Mouse (Mus musculus) kidney, postnatal 10 days (tissue): ENCODE data around the gene Hist2h3c1.
"Not testable (repeated sequence)": the region's sequence is repeated elsewhere in the genome, so short reads cannot be mapped to it uniquely, and the experiment has no call there.

ENCODE experiments used
- DNase-seq: peaks from one replicate; pipeline ENCODE4 v3.0.0; 2021; ENCODE audit warnings: mixed read lengths

Hist2h3c1 gene

DNA sequence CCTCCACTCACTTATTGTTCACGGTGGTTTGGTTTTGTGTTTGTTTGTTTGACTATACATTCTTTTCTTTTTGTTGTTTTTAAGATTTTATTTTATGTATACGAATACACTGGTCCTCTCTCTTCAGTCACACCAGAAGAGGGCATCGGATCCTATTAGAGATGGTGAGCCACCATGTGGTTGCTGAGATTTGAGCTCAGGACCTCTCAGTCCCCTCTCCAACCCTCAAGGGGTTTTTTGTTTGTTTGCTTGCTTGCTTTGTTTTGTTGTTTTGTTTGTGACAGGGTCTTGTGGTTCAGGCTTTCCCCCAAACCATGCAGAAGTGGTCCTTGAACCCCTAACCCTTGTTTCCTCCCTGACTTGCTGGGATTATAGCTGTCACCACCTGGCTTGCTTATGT is 15.1 kb downstream of the Hist2h3c1 start:
- no peak for DNase-seq

DNA sequence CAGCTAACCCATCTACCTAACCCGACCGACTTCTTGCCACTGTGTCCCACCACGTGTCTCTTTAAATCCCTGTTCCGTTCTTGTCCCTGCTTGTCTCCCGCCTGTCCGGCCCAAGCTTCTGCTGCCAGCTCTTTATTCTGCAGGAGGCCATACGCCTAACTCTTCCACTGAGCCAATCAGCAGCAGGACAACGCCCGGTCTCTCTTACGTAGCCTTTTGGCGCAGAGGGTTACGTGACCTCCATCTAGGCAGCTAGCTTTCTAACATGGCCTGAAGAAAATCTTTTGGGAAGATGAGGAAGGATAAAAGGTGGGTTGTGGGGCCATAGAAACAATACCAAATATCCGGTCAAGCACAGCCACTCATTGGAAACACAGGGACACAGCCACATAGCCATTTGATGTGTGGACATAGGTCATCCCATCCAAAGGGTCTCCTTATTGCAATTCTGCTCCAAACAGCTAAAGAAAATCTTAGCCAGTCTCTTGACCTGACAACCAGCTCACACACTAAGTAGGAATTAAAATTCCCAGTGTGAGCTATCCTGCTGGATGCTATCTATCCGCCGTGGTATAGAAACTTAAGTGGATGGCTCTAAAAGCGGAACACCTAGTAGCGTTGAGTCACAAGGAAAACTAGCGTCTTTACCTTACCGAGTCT is 15.9 kb downstream of the Hist2h3c1 start:
- peak; percentile 86 for DNase-seq

- peak; percentile 95 for DNase-seq
Observed at GRCm38 (mm10) chr3:96262979-96263550, 16.6 kb downstream of the Hist2h3c1 start, which contains the start of gene Hist2h4. Gene Hist2h4, minus strand, starts transcription at chr3:96263311.

GRCm38 (mm10) chr3:96263558-96264403 is 17.3 kb downstream of the Hist2h3c1 start:
- peak; percentile 62 for DNase-seq

DNA sequence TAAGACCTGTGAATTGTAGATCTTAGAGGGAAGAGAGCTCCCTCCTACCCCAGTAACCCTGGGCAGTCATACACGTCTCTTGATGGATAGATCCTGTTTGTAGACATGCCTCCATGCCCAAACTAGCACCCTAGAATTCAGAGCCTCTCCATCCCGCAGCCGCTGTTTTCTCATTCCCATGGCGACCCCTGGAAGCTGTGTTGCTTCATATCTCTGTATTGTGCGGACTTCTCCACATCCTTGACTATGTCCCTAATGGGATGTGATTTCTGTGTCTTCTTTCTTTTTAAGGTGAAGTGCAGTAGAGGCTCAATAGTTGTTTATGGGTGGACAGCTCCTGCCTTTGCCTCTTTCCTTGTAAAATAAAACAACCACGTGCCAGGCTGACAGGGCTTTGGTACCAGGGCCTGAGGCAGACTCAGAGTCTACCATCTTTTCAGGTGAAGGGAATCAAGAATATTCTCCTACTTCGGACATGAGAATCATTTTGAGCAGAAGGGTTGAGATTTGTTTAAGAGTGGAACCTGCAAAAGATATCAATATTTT is 18.0 kb downstream of the Hist2h3c1 start:
- no peak for DNase-seq

GRCm38 (mm10) chr3:96266132-96266710 is 19.7 kb downstream of the Hist2h3c1 start:
- no peak for DNase-seq

DNA sequence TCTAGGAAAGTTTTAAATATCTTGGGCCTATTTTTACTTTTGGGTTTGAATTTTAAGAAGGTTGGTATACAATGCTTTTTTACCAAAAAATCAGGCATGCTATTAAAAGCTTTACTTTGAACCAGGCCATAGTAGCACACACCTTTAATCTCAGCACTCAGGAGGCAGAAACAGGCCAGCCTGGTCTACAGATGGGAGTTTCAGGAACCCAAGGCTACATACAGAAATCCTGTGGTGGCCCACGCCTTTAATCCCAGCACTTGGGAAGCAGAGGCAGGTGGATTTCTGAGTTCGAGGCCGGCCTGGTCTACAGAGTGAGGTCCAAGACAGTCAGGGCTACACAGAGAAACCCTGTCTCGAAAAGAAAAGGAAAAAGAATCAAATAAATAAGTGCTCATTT is 21.1 kb downstream of the Hist2h3c1 start:
- no peak for DNase-seq

DNA sequence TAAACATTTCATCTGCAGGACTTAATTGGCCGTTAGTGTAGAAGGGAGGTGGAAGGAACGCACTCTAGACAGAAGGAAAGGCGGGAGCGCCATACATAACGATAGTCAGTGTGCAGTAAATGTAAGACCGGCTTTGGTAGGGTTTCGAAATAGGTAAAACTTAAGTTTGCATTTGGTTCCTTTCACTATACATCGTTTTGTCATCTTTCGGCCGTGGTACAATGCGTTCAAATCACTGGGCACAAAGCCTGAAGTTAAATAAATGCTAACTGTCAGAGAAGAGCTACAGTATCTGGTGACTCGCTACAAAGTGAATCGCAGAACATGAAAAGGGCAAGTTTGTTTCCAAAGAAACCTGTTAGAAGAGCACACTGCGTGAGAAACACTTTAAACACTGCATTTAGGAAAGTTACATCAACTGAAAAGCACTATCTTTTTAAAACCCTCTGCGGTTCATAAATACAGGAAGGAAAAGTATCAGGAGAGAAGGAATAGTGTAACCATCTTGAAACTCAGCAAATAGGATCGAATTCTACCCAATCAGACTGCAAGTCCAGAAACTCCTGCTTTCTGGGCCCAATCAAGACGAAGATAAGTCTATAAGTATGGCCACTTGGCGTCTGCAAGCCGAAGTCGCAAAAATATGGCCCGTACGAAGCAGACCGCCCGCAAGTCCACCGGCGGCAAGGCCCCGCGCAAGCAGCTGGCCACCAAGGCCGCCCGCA is 21.7 kb downstream of the Hist2h3c1 start, which contains the start of gene Hist2h3b:
Gene Hist2h3b, plus strand, starts transcription at position 604 of the 725 bp plus-strand sequence.
- DNase-seq, result peak; percentile 86

GRCm38 (mm10) chr3:96268776-96269378 is 22.4 kb downstream of the Hist2h3c1 start:
- not testable (repeated sequence) for DNase-seq

DNA sequence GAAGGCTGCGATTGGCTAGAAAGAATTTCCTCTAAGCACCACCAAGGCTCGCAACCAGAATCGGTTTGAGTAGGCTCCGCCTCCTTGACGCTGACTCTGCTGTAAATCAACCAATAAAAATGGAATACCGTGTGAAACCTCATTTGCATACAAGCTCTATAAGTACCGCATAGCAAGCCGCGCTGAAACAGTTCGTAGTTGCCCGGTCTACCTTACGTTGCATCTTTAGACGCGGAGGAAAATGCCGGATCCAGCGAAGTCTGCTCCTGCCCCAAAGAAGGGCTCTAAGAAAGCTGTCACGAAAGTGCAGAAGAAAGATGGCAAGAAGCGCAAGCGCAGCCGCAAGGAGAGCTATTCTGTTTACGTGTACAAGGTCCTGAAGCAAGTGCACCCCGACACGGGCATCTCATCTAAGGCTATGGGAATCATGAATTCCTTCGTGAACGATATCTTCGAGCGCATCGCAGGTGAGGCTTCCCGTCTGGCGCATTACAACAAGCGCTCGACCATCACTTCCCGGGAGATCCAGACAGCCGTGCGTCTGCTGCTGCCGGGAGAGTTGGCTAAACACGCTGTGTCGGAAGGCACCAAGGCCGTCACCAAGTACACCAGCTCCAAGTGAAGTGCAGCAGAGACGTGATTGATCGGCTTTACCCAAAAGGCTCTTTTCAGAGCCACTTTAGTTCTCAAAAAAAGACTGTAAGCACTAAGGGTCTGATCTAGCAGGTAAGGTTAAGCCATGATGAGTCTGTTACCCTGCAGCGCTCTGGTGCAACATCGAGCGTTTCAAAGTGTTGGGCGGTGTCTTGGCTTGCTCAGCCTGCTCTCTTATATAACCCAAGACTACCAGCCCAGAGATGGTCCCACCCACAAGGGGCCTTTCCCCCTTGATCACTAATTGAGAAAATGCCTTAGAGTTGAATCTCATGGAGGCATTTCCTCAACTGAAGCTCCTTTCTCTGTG is 23.3 kb downstream of the Hist2h3c1 start, which contains the start of gene Hist2h2bb:
Gene Hist2h2bb, plus strand, starts transcription at position 242 of the 964 bp plus-strand sequence.
- DNase-seq, result peak; percentile 93

- no peak for DNase-seq
Observed at GRCm38 (mm10) chr3:96273591-96274465, 27.3 kb downstream of the Hist2h3c1 start.

GRCm38 (mm10) chr3:96277428-96277799 is 30.9 kb downstream of the Hist2h3c1 start:
- peak; percentile 62 for DNase-seq

DNA sequence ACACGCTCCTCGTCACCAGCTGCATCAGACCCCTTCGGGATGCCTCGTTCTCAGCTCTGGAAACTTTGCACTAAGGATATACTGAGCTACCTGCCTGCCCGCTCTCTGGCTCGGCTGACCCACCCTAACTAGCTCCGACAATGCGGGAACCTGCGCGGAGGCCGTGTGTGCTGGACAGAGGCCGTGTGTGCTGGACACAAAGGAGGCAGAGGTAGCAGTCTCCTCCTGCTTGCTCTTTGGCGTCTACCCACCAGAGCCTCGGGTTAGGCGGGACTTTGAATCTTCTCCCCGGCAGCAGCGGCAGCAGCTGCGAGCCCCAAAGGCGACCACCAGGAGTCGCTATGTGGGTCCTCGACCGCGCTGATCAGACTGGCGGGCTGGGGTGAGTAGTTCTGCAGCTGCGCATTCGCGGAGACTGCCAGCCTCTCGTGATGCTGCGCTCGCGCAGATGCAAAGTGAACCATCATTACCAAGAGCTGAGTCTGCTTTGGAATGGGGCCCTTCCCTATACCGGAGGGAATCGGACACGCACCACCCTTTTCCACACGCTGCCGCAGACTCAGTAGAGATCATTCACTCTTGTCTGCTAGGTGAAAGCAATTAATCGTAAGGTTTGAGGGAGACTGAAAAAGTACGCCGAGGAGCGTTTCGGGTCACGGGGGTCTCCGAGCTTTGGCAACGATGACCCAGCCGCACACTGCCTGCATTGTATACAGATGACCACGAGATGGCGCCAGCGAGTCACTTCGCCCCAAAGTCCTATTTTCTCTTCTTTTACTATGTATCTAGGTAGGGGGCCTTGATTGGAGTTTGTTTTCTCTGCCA is 31.5 kb downstream of the Hist2h3c1 start:
- DNase-seq, result peak; percentile 95

DNA sequence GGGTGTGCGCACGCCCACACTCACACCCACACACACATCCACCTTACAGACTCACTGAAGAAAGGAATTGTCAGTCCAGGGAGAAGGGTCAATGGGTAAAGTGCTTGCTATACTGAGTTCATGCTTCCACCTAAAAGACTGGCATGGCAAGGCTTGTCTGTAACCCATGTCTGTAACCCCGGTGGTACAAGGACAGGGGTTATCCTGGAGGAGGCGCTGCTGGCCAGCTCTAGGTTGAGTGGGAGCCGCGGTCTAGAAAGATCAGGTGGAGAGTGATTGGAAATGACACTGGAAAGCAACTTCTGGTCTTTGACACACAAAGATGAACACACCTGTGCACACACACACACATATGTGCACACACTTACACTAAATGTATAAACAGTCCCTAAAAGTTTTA is 34.2 kb downstream of the Hist2h3c1 start:
- no peak for DNase-seq

- DNase-seq, result peak; percentile 51
Observed at GRCm38 (mm10) chr3:96284457-96284856, 38.0 kb downstream of the Hist2h3c1 start.

DNA sequence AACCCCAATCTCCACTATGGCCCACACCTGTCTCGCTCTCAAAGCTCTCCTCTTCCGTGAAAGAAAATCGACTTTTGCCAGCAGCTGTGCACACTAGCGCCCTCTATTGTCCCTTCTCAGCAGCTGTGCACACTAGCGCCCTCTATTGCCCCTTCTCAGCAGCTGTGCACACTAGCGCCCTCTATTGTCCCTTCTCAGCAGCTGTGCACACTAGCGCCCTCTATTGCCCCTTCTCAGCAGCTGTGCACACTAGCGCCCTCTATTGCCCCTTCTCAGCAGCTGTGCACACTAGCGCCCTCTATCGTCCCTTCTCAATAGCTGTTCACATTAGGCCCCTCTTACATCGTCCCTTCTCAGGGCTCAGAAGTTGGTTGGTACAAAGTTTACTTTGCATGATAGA is 40.8 kb downstream of the Hist2h3c1 start:
- not testable (repeated sequence) for DNase-seq

DNA sequence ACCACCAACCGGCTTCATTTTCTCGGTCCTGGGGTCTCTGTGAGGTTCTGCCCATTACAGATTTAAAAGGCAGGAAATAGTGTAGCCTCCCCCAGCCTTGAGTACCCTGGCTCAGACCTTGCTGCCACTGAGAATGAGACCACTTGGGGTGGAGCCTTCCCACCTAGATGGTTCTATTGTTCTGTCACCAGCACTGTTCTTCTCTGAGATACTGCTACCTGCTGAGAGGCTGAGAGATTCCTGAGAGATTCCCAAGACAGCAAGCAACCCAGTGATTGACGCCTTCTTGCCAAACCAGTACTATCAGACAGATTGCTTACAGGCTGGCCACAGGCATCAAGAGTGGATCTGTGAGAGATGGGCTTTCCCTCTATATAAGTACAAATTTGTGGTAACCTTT is 42.7 kb downstream of the Hist2h3c1 start:
- no peak for DNase-seq

GRCm38 (mm10) chr3:96290727-96291126 is 44.2 kb downstream of the Hist2h3c1 start:
- not testable (repeated sequence) for DNase-seq
